In the genomic region with DNA sequence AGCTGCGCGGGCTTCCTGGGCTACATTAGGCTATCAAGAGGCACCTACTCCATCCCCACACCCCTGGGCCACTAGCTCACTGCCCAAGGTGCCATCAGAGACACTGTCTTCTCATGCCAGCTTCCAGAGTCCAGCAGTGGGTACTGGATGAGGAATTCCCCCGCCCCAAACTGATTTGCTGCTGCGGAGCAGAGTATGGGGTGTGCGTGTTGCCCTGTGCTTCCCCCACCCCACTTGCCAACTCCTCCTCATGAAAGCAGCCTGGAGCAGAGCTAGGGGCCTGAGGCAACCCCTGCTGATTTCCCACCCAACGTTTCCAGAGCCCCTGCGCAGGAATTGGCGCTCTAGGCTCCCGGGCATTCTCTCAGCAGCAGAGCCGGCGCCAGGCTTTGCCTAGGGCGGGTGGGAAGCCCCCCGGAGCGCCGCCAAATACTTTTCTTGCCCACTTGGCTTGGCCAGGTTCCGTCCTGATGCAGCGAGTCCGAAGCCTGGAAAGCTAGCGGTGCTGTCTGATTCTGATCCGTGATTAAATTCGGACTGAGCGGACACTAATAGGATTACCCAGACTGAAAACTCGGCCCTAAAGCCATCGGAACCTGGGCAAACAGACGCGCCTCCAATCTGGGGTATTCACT, we compare ENCODE assay signal across 9 mouse cellular contexts. TPM values are rescaled to one million over a fixed set of nuclear protein-coding genes. Genes with fewer than 3 reads are reported as not detected.
DNase-seq lines count a peak whose midpoint lies in the region; ATAC-seq and TF ChIP-seq lines count a peak whose summit lies in the region.
"Had no signal": no experiment of that assay in that cellular context is flagged by ENCODE, and none has a peak within 500 bp of the region (broad histone marks: within the 10 kb centered on the region; RNA-seq: fewer than 3 reads in every experiment).

No protein-coding gene starts in this region.

- peak overlapping the region; percentile 65 for H3K4me2 ChIP-seq in forebrain, embryonic 14.5 days (ENCODE audit: low read length)
- peak overlapping the region; percentile 67 for H3K4me2 ChIP-seq in hindbrain, embryonic 11.5 days (replicated peaks; ENCODE audit: low read depth, low read length)
- H3K4me2 ChIP-seq in neural tube, embryonic 13.5 days = peak overlapping the region; percentile 69

- H3K9ac ChIP-seq in forebrain, embryonic 14.5 days (ENCODE audit: low read length) = peak overlapping the region; percentile 71
- H3K9ac ChIP-seq in hindbrain, embryonic 11.5 days (ENCODE audit: low read depth, low read length) = peak overlapping the region; percentile 59
- H3K9ac ChIP-seq in neural tube, embryonic 13.5 days = peak overlapping the region; percentile 74

- WGBS in forebrain, embryonic 14.5 days = 37% methylated on average over 26 of the region's 26 CpGs
- 16% methylated on average over 26 of the region's 26 CpGs for whole genome bisulfite sequencing in hindbrain, embryonic 11.5 days
- 20% methylated on average over 26 of the region's 26 CpGs for WGBS in limb, embryonic 10.5 days
- whole genome bisulfite sequencing in neural tube, embryonic 13.5 days = 18% methylated on average over 26 of the region's 26 CpGs

- ATAC-seq in forebrain, embryonic 14.5 days = peak; percentile 6; the same call in 1 of the 2 replicates
- ATAC-seq in hindbrain, embryonic 11.5 days (ENCODE audit: low FRiP score) = peak; percentile 10; the same call in 1 of the 2 replicates
- ATAC-seq in neural tube, embryonic 13.5 days (ENCODE audit: low read depth) = peak; percentile 20; the same call in 1 of the 2 replicates
- no peak for ATAC-seq in erythroblast, adult 5-6 weeks (replicated peaks; ENCODE audit: low FRiP score, poor library complexity, severe bottlenecking)

- no peak for TF ChIP-seq CTCF in bone marrow macrophage, adult 2 months (IDR thresholded peaks at IDR 0.05; ENCODE audit: low read depth, low read length)

- peak overlapping the region; percentile 60 for H3K4me3 ChIP-seq in bone marrow macrophage, adult 2 months (ENCODE audit: insufficient read depth, low read length)
- H3K4me3 ChIP-seq in forebrain, embryonic 14.5 days (ENCODE audit: low read depth, low read length) = peak overlapping the region; percentile 51
- peak overlapping the region; percentile 40 for H3K4me3 ChIP-seq in hindbrain, embryonic 11.5 days (ENCODE audit: low read depth, low read length)
- peak overlapping the region; percentile 52 for H3K4me3 ChIP-seq in limb, embryonic 10.5 days
- peak overlapping the region; percentile 53 for H3K4me3 ChIP-seq in neural tube, embryonic 13.5 days

- DNase-seq in adrenal gland, adult (ENCODE audit: inconsistent age in 2 of 2, low spot score in 1 of 2) = peak; percentile 26 to 80
- no peak for DNase-seq in adrenal gland, adult 2 months
- DNase-seq in forebrain, embryonic 14.5 days (ENCODE audit: low spot score) = peak; percentile 43
- DNase-seq in hindbrain, embryonic 11.5 days (ENCODE audit: low spot score) = peak; percentile 41
- DNase-seq in limb, embryonic 10.5 days (ENCODE audit: low spot score) = peak; percentile 36

- H3K36me3 ChIP-seq in forebrain, embryonic 14.5 days (ENCODE audit: control insufficient read depth, insufficient read depth, low read length) = no peaks in the 10 kb centered on the region
- no peaks in the 10 kb centered on the region for H3K36me3 ChIP-seq in hindbrain, embryonic 11.5 days (ENCODE audit: control insufficient read depth, insufficient read depth, low read length)
- no peaks in the 10 kb centered on the region for H3K36me3 ChIP-seq in limb, embryonic 10.5 days
- no peaks in the 10 kb centered on the region for H3K36me3 ChIP-seq in neural tube, embryonic 13.5 days

- TF ChIP-seq POLR2A in bone marrow macrophage, adult 2 months (IDR thresholded peaks at IDR 0.05; ENCODE audit: borderline replicate concordance, low read depth, low read length) = no peak

- no peak overlapping the region for H3K27ac ChIP-seq in bone marrow macrophage, adult 2 months (ENCODE audit: insufficient read depth, low read depth, low read length)
- H3K27ac ChIP-seq in forebrain, embryonic 14.5 days (ENCODE audit: low read depth, low read length) = peak overlapping the region; percentile 90
- H3K27ac ChIP-seq in hindbrain, embryonic 11.5 days (ENCODE audit: low read depth, low read length) = peak overlapping the region; percentile 60; the same call in 1 of the 2 replicates
- peak overlapping the region; percentile 2; the same call in 1 of the 2 replicates for H3K27ac ChIP-seq in limb, embryonic 10.5 days
- peak overlapping the region; percentile 85 for H3K27ac ChIP-seq in neural tube, embryonic 13.5 days (replicated peaks)

- H3K4me1 ChIP-seq in bone marrow macrophage, adult 2 months (ENCODE audit: control insufficient read depth, insufficient read depth, low read length) = peaks cover 4% of the 10 kb centered on the region; the same call in 1 of the 2 replicates
- H3K4me1 ChIP-seq in forebrain, embryonic 14.5 days (ENCODE audit: control insufficient read depth, insufficient read depth, low read length) = 0 out of 2 replicates have a peak, but pooled peaks cover 3% of the 10 kb centered on the region
- no peaks in the 10 kb centered on the region for H3K4me1 ChIP-seq in hindbrain, embryonic 11.5 days (replicated peaks; ENCODE audit: control insufficient read depth, insufficient read depth, low read length)
- H3K4me1 ChIP-seq in limb, embryonic 10.5 days = 0 out of 2 replicates have a peak, but pooled peaks cover 3% of the 10 kb centered on the region
- peaks cover 20% of the 10 kb centered on the region for H3K4me1 ChIP-seq in neural tube, embryonic 13.5 days (replicated peaks)

- no peaks in the 10 kb centered on the region for H3K9me3 ChIP-seq in forebrain, embryonic 14.5 days (replicated peaks; ENCODE audit: control insufficient read depth, low read length)
- H3K9me3 ChIP-seq in hindbrain, embryonic 11.5 days (ENCODE audit: control insufficient read depth, low read length) = no peaks in the 10 kb centered on the region
- H3K9me3 ChIP-seq in limb, embryonic 10.5 days (replicated peaks) = no peaks in the 10 kb centered on the region
- H3K9me3 ChIP-seq in neural tube, embryonic 13.5 days = no peaks in the 10 kb centered on the region

- H3K27me3 ChIP-seq in forebrain, embryonic 14.5 days (replicated peaks; ENCODE audit: control insufficient read depth, insufficient read depth, low read length) = no peaks in the 10 kb centered on the region
- H3K27me3 ChIP-seq in hindbrain, embryonic 11.5 days (ENCODE audit: control insufficient read depth, insufficient read depth, low read length) = peaks cover 8% of the 10 kb centered on the region; the same call in 1 of the 2 replicates
- H3K27me3 ChIP-seq in limb, embryonic 10.5 days (ENCODE audit: low read depth, poor library complexity, severe bottlenecking) = peaks cover 97% of the 10 kb centered on the region
- H3K27me3 ChIP-seq in neural tube, embryonic 13.5 days = no peaks in the 10 kb centered on the region; the same call in 1 of the 2 replicates

RNA-seq across cellular contexts. Expression of gene Mamld1, which starts 0.7 kb away (rescaled TPM):
- total RNA-seq in adrenal gland, adult 2 months (2021) = 10 to 100 TPM; 12.9 to 25.5 TPM
- 10.3 and 12.0 TPM in 2 replicates for polyA plus RNA-seq in adrenal gland, adult 2 months (2012; rRNA removed)
- polyA plus RNA-seq in bone marrow macrophage, adult 2 months (2012; ENCODE audit: insufficient read depth, insufficient read length, missing spikeins) = 2.4 and 4.8 TPM in 2 replicates
- 7.5 and 7.6 TPM in 2 replicates for polyA plus RNA-seq in forebrain, embryonic 14.5 days (2014; fragmentation: Nextera tagmentation; extraction: Ambion mirVana)
- polyA plus RNA-seq in hindbrain, embryonic 11.5 days (2014; fragmentation: Nextera tagmentation; extraction: Ambion mirVana) = 5.1 and 5.2 TPM in 2 replicates
- polyA plus RNA-seq in limb, embryonic 10.5 days (2016; fragmentation: Nextera tagmentation; extraction: Ambion mirVana) = 0.29 and 0.54 TPM in 2 replicates
- 6.7 and 6.9 TPM in 2 replicates for polyA plus RNA-seq in neural tube, embryonic 13.5 days (2015; fragmentation: Nextera tagmentation; extraction: Ambion mirVana)
- not detected in 2 replicates for total RNA-seq in erythroblast, adult 5-6 weeks (2015; ENCODE audit: low replicate concordance)
- not detected in 2 replicates for total RNA-seq in erythroblast, adult 5-6 weeks (2017; ENCODE audit: low replicate concordance)
- total RNA-seq: common myeloid progenitor, adult 5-6 weeks had no signal
